Mouse (Mus musculus) megakaryocyte, embryonic 14.5 days (primary cell): ENCODE measurements around the gene Fam222b. TPM values are rescaled to one million over a fixed set of nuclear protein-coding genes. Genes with fewer than 3 reads are reported as not detected.

Experiments
- H3K27me3 ChIP-seq: replicated peaks from 2 replicates; pipeline ENCODE3; 2012; ENCODE audit warnings: inconsistent platforms
- H3K36me3 ChIP-seq: replicated peaks from 2 replicates; pipeline ENCODE3; 2012; ENCODE audit warnings: low read length, inconsistent platforms, mixed read lengths
- H3K4me1 ChIP-seq: 2 replicates; pipeline ENCODE4 v1.6.1; 2012; ENCODE audit warnings: inconsistent platforms
- H3K4me3 ChIP-seq: replicated peaks from 2 replicates; pipeline ENCODE3; 2012; ENCODE audit warnings: moderate library complexity, mild to moderate bottlenecking, inconsistent platforms
- H3K9me3 ChIP-seq: 2 replicates; pipeline ENCODE4 v1.6.1; 2012; ENCODE audit warnings: inconsistent platforms
- FLI1 ChIP-seq: IDR thresholded peaks from 2 replicates; pipeline ENCODE4 v1.6.1; 2012; ENCODE audit warnings: low read length, inconsistent platforms, mixed read lengths
- GATA1 ChIP-seq: IDR thresholded peaks from 3 replicates; pipeline ENCODE4 v1.6.1; 2012; ENCODE audit warnings: mixed read lengths, low read length, inconsistent platforms, borderline replicate concordance
- polyA plus RNA-seq: library from polyadenylated mRNA; stranded (reverse); fragments of >175 nt; gene quantifications from 2 replicates; pipeline ENCODE4 v1.2.3, GENCODE M21; 2012; ENCODE audit warnings: low replicate concordance; ENCODE audit not compliant: insufficient read depth

The Fam222b gene
- polyA plus RNA-seq, 1 experiment, result 32.0 TPM

GRCm38 (mm10) chr11:78086925-78087479, 7.5 kb upstream of the Fam222b start:
- TF ChIP-seq GATA1 (no peak), FLI1 (no peak)

GRCm38 (mm10) chr11:78087756-78088281, 6.6 kb upstream of the Fam222b start:
- TF ChIP-seq FLI1, result no peak
- TF ChIP-seq GATA1, result no peak
- Histone ChIP-seq H3K9me3 (no peaks in the 10 kb centered on the region), H3K4me3 (no peak overlapping the region), H3K4me1 (peaks cover 25% of the 10 kb centered on the region), H3K36me3 (no peaks in the 10 kb centered on the region), H3K27me3 (no peaks in the 10 kb centered on the region)

More at GRCm38 (mm10) chr11:78086925-78087479, 7.5 kb upstream of the Fam222b start:
- H3K36me3 ChIP-seq, result no peaks in the 10 kb centered on the region
- H3K4me1 ChIP-seq, result peaks cover 25% of the 10 kb centered on the region
- H3K9me3 ChIP-seq, result no peaks in the 10 kb centered on the region
- H3K27me3 ChIP-seq, result no peaks in the 10 kb centered on the region
- H3K4me3 ChIP-seq, result no peak overlapping the region

GRCm38 (mm10) chr11:78094137-78094503, 340 bp upstream of the Fam222b start:
- Histone ChIP-seq H3K4me3 (peak overlapping the region; percentile 97), H3K9me3 (no peaks in the 10 kb centered on the region), H3K27me3 (no peaks in the 10 kb centered on the region), H3K4me1 (peaks cover 38% of the 10 kb centered on the region), H3K36me3 (no peaks in the 10 kb centered on the region)
- no peak for TF ChIP-seq GATA1
- no peak for TF ChIP-seq FLI1

GRCm38 (mm10) chr11:78095144-78095516, 670 bp downstream of the Fam222b start:
- TF ChIP-seq FLI1 (no peak), GATA1 (no peak)
- Histone ChIP-seq H3K9me3 (no peaks in the 10 kb centered on the region), H3K4me3 (peak overlapping the region; percentile 97), H3K36me3 (peaks cover 2% of the 10 kb centered on the region), H3K27me3 (no peaks in the 10 kb centered on the region), H3K4me1 (peaks cover 39% of the 10 kb centered on the region)

GRCm38 (mm10) chr11:78097077-78097476, 2.6 kb downstream of the Fam222b start:
- no peaks in the 10 kb centered on the region for H3K9me3 ChIP-seq
- H3K36me3 ChIP-seq, result peaks cover 2% of the 10 kb centered on the region
- no peak overlapping the region for H3K4me3 ChIP-seq
- H3K4me1 ChIP-seq, result peaks cover 59% of the 10 kb centered on the region
- TF ChIP-seq GATA1, result no peak
- TF ChIP-seq FLI1, result no peak
- no peaks in the 10 kb centered on the region for H3K27me3 ChIP-seq

GRCm38 (mm10) chr11:78100746-78101145, 6.3 kb downstream of the Fam222b start:
- H3K4me1 ChIP-seq, result peaks cover 73% of the 10 kb centered on the region
- peak overlapping the region; percentile 0 for H3K4me3 ChIP-seq
- no peak for TF ChIP-seq FLI1
- H3K36me3 ChIP-seq, result peaks cover 2% of the 10 kb centered on the region
- H3K27me3 ChIP-seq, result no peaks in the 10 kb centered on the region
- H3K9me3 ChIP-seq, result no peaks in the 10 kb centered on the region

- no peak overlapping the region for H3K4me3 ChIP-seq
- TF ChIP-seq FLI1 (no peak), GATA1 (no peak)
Measured at GRCm38 (mm10) chr11:78102142-78102541, 7.7 kb downstream of the Fam222b start.

GRCm38 (mm10) chr11:78102958-78103747, 8.7 kb downstream of the Fam222b start:
- H3K4me1 ChIP-seq, result peaks cover 61% of the 10 kb centered on the region
- TF ChIP-seq FLI1 (no peak), GATA1 (no peak)
- H3K36me3 ChIP-seq, result peaks cover 15% of the 10 kb centered on the region
- H3K9me3 ChIP-seq, result peaks cover 2% of the 10 kb centered on the region; the same call in 1 of the 2 replicates
- no peaks in the 10 kb centered on the region for H3K27me3 ChIP-seq
- H3K4me3 ChIP-seq, result no peak overlapping the region

More at GRCm38 (mm10) chr11:78102142-78102541, 7.7 kb downstream of the Fam222b start:
- Histone ChIP-seq H3K27me3 (no peaks in the 10 kb centered on the region), H3K4me1 (peaks cover 70% of the 10 kb centered on the region), H3K36me3 (peaks cover 7% of the 10 kb centered on the region), H3K9me3 (no peaks in the 10 kb centered on the region)

- no peak overlapping the region for H3K4me3 ChIP-seq
- peaks cover 15% of the 10 kb centered on the region for H3K36me3 ChIP-seq
- H3K27me3 ChIP-seq, result no peaks in the 10 kb centered on the region
- H3K4me1 ChIP-seq, result peaks cover 59% of the 10 kb centered on the region
- TF ChIP-seq FLI1 (no peak), GATA1 (no peak)
- H3K9me3 ChIP-seq, result peaks cover 2% of the 10 kb centered on the region; the same call in 1 of the 2 replicates
Measured at GRCm38 (mm10) chr11:78104501-78104900, 10.0 kb downstream of the Fam222b start.

GRCm38 (mm10) chr11:78113616-78114015, 19.2 kb downstream of the Fam222b start:
- Histone ChIP-seq H3K4me1 (peaks cover 70% of the 10 kb centered on the region), H3K36me3 (no peaks in the 10 kb centered on the region), H3K4me3 (no peak overlapping the region), H3K27me3 (no peaks in the 10 kb centered on the region), H3K9me3 (no peaks in the 10 kb centered on the region)
- TF ChIP-seq FLI1 (no peak), GATA1 (no peak)
